Mouse (Mus musculus): ENCODE measurements at regions not wholly inside any gene's neighbourhood (a gene's known extent, or its start where the extent isn't known, plus 50 kb on each side); places are given as distances from the start of the nearest gene placed in this dataset.

DNA sequence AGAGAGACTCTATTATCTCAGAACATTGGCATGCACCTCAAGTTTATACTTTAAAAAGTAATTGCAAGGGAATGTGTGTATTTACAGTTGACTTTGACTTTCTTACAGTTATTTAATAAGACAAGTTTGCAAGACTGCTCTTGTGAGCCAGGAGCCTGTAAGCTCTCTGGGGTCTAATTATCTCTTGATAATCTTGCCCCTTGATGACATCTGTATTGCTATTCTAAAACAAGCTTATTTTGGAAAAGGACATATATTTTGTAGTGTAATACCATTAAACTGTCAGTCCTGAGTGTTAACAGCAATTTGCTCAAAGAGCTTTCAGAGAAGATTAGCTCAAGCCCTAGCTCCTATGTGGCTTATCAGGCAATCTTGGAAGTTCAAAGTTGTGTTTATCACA lies 445.4 kb upstream of the Slit2 start:
- H3K4me1 ChIP-seq (ENCODE audit: control insufficient read depth) = no peaks in the 10 kb centered on the region
- no peaks in the 10 kb centered on the region for H3K27me3 ChIP-seq (ENCODE audit: control insufficient read depth)
- no peak overlapping the region for H3K4me3 ChIP-seq (replicated peaks)
- no peaks in the 10 kb centered on the region for H3K9me3 ChIP-seq (ENCODE audit: control insufficient read depth, low read length)
- no peaks in the 10 kb centered on the region for H3K36me3 ChIP-seq (ENCODE audit: control insufficient read depth)
- no peak for TF ChIP-seq TAL1 (IDR thresholded peaks at IDR 0.05; ENCODE audit: low read length)

DNA sequence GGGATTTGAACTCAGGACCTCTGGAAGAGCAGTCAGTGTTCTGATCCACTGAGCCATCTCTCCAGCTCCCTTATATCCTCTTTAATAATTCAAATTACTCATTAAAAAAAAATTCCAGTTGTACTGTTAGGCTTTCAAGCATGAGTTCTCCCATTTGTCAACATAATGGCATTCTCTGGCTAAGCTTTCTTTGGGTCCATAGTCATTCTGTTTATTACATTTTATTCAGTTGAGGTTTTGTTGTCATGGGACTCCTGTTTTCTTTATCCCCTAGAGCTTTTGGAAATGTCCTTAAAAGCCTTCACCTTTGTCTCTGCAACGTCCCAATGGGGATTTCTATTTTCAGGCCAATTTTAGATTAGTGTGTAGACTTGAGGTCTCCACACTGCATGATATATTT lies 440.7 kb upstream of the Slit2 start:
- Histone ChIP-seq H3K4me1 (ENCODE audit: control insufficient read depth) (no peaks in the 10 kb centered on the region), H3K36me3 (ENCODE audit: control insufficient read depth) (no peaks in the 10 kb centered on the region), H3K9me3 (ENCODE audit: control insufficient read depth, low read length) (no peaks in the 10 kb centered on the region), H3K27me3 (ENCODE audit: control insufficient read depth) (no peaks in the 10 kb centered on the region), H3K4me3 (replicated peaks) (no peak overlapping the region)
- no peak for TF ChIP-seq GATA1 (IDR thresholded peaks at IDR 0.05; ENCODE audit: low read length)
- TF ChIP-seq TAL1 (IDR thresholded peaks at IDR 0.05; ENCODE audit: low read length) = no peak

DNA sequence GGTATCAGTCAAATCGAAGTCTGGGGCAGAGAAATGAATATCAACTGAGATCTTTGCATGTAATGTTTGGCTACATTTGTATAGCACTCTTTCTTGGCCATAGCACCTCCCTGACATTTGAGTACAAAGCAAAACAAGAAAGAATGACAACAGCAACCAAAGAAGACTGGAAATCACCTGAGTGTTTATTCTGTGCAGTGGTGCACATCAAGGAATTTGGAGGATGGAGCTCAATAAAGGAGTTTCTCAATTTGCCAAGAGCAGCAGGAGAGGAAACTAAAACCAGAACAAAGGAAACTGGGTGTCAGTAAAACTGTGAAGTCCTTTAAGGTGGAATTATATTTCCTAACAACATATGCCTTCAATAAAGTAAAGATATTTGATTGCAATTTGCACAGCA lies 426.2 kb upstream of the Slit2 start:
- no peak overlapping the region for H3K4me3 ChIP-seq (replicated peaks)
- no peaks in the 10 kb centered on the region for H3K27me3 ChIP-seq (ENCODE audit: control insufficient read depth)
- TF ChIP-seq TAL1 (IDR thresholded peaks at IDR 0.05; ENCODE audit: low read length) (no peak), GATA1 (IDR thresholded peaks at IDR 0.05; ENCODE audit: low read length) (no peak)
- no peaks in the 10 kb centered on the region for H3K9me3 ChIP-seq (ENCODE audit: control insufficient read depth, low read length)
- no peaks in the 10 kb centered on the region for H3K36me3 ChIP-seq (ENCODE audit: control insufficient read depth)
- no peaks in the 10 kb centered on the region for H3K4me1 ChIP-seq (ENCODE audit: control insufficient read depth)

DNA sequence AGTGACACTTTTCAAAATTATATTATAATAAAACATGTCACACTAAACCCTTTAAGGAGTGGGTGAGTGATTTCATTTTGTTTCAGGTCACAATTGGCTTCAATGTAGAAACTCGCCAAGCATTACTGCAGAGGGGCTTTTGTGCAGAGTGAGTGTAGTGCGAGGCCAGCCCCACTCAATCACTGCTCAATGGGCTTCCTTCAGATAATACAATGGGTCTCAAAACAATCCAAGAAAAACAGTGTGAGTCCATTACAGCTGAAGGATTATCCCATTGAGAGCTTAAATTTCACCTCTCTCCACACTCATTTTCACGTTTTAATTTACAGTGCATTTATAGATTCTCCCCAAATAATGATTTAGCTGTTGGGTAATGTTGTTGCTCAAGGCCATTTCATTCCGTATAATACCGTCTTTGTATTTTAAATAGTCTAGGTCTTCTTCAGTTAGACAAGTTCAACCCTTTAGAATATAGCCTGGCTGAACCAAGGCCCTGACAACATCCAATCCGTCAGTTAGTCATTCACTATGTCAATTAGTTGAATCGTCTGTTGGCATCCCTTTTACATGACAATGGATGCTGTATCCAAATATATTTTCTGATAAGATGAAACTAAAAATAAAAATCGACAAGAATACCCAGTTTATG lies 425.7 kb upstream of the Slit2 start:
- Histone ChIP-seq H3K4me3 (replicated peaks) (no peak overlapping the region), H3K27me3 (ENCODE audit: control insufficient read depth) (no peaks in the 10 kb centered on the region), H3K4me1 (ENCODE audit: control insufficient read depth) (no peaks in the 10 kb centered on the region), H3K36me3 (ENCODE audit: control insufficient read depth) (no peaks in the 10 kb centered on the region), H3K9me3 (ENCODE audit: control insufficient read depth, low read length) (no peaks in the 10 kb centered on the region)
- no peak for TF ChIP-seq TAL1 (IDR thresholded peaks at IDR 0.05; ENCODE audit: low read length)
- TF ChIP-seq GATA1 (IDR thresholded peaks at IDR 0.05; ENCODE audit: low read length) = no peak
